Mouse (Mus musculus) intestine, embryonic 14.5 days (tissue): ENCODE measurements around the gene Ceacam1. TPM values are rescaled to one million over a fixed set of nuclear protein-coding genes. Genes with fewer than 3 reads are reported as not detected.
"Not testable (repeated sequence)": the region's sequence is repeated elsewhere in the genome, so short reads cannot be mapped to it uniquely, and the experiment has no call there.

Experiments
- ATAC-seq: fragments of 200-750 bp; cut with Nextera tagmentation; replicated peaks from 2 replicates; pipeline ENCODE4 v1.8.0; 2017; ENCODE audit warnings: low read depth, moderate number of reproducible peaks, moderate TSS enrichment, moderate library complexity; ENCODE audit not compliant: low FRiP score, low TSS enrichment
- DNase-seq: peaks from one replicate; pipeline ENCODE4 v3.0.0-alpha.2; 2018; ENCODE audit warnings: low spot score
- H3K27ac ChIP-seq: fragments of 300-500 bp; sonication (generic); 2 replicates; pipeline ENCODE4 v1.5.1; 2014; ENCODE audit warnings: low read depth, mild to moderate bottlenecking, control low read depth
- H3K27me3 ChIP-seq: fragments of 300-500 bp; sonication (generic); replicated peaks from 2 replicates; pipeline ENCODE4 v1.6.1; 2014; ENCODE audit warnings: low read length, control low read depth; ENCODE audit not compliant: control insufficient read depth, insufficient read depth
- H3K36me3 ChIP-seq: fragments of 300-500 bp; sonication (generic); 2 replicates; pipeline ENCODE4 v1.6.1; 2014; ENCODE audit warnings: low read length, control low read depth; ENCODE audit not compliant: control insufficient read depth, insufficient read depth
- H3K4me1 ChIP-seq: fragments of 300-500 bp; sonication (generic); replicated peaks from 2 replicates; pipeline ENCODE4 v1.6.1; 2014; ENCODE audit warnings: low read length, control low read depth, mixed read lengths; ENCODE audit not compliant: control insufficient read depth, insufficient read depth
- H3K4me2 ChIP-seq: fragments of 300-500 bp; sonication (generic); 2 replicates; pipeline ENCODE4 v1.6.1; 2014; ENCODE audit warnings: low read length
- H3K4me3 ChIP-seq: fragments of 300-500 bp; sonication (generic); 2 replicates; pipeline ENCODE4 v1.5.1; 2014; ENCODE audit warnings: low read depth, low read length, control low read depth, mixed read lengths
- H3K9ac ChIP-seq: fragments of 300-500 bp; sonication (generic); 2 replicates; pipeline ENCODE4 v1.6.1; 2014; ENCODE audit warnings: mild to moderate bottlenecking, low read length
- H3K9me3 ChIP-seq: fragments of 300-500 bp; sonication (generic); 2 replicates; pipeline ENCODE4 v1.6.1; 2016; ENCODE audit warnings: low read length, control low read depth; ENCODE audit not compliant: control insufficient read depth
- WGBS: fragments of 180-500 bp; shearing (Covaris S2); extraction: QIAGEN DNeasy Blood & Tissue Kit; methylation state at CpG from one replicate; pipeline ENCODE4 v1.1.7; 2014; 5-methylcytosine and 5-hydroxymethylcytosine counted together
- polyA plus RNA-seq: library from polyadenylated mRNA; unstranded; fragments of >200 nt; fragmentation: Nextera tagmentation; extraction: Ambion mirVana; gene quantifications from 2 replicates; pipeline ENCODE4 v1.2.1, GENCODE M21; 2014

Gene Ceacam1
- polyA plus RNA-seq, 1 experiment from 2014 or later: 12.0 TPM

DNA sequence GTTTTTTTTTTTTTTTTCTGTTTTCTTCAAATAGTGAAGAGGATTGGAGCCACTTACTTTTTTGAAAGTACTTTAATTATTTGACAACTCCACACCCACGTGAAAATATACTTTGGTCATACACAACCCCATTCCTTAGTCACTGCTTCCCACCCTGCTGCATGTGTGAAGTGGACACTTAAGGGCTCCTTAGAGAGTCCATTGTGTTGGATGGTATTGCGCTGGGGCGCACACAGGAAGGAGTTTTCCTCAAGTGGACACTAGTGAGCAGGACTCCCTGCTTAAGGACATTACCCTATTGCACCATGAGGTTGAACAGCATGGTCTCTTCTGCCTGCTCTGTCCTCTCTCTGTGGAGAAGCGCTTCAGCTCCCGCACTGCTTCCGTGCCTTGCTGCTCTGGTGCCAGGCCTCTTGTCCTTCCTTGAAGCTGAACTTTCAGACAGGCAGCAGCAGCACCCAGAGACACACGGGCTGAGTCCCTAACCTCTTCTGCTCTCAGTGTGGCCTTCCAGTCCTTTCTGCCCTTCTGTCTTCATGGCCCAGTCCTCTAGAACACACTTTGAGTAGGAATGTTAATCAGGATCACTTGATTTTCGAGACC is 5.8 kb upstream of the Ceacam1 start:
- no peak for ATAC-seq
- WGBS: 83% methylated on average over 8 of the region's 8 CpGs

DNA sequence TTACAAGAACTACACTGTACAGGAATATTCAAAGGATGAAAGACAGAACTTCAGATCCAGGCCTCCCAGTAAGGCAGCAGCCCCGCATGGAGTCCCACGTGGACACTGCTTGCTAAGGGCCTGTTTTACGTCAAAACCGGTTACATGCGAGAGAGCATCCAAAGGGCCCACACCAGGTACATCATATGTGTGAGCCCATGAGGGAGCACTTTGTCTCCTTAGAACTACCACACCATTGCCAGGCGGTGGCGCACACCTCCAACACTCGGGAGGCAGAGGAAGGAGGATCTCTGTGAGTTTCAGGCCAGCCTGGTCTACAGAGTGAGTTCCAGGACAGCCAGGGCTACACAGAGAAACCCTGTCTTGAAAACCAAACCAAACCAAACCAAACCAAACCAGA is 3.4 kb upstream of the Ceacam1 start:
- H3K27me3 ChIP-seq, H3K4me2 ChIP-seq, H3K9me3 ChIP-seq, DNase-seq, H3K4me1 ChIP-seq, H3K4me3 ChIP-seq, ATAC-seq, H3K27ac ChIP-seq, H3K36me3 ChIP-seq, H3K9ac ChIP-seq: not testable (repeated sequence)
- 46% methylated on average over 8 of the region's 8 CpGs for WGBS

More for the DNA sequence above, 5.8 kb upstream of the Ceacam1 start:
- H3K9me3 ChIP-seq: no peaks in the 10 kb centered on the region
- no peak for DNase-seq
- H3K4me2 ChIP-seq: no peak overlapping the region
- no peak overlapping the region for H3K4me3 ChIP-seq
- no peaks in the 10 kb centered on the region for H3K27me3 ChIP-seq
- no peak overlapping the region for H3K27ac ChIP-seq
- H3K9ac ChIP-seq: no peak overlapping the region
- no peaks in the 10 kb centered on the region for H3K4me1 ChIP-seq
- H3K36me3 ChIP-seq: no peaks in the 10 kb centered on the region

DNA sequence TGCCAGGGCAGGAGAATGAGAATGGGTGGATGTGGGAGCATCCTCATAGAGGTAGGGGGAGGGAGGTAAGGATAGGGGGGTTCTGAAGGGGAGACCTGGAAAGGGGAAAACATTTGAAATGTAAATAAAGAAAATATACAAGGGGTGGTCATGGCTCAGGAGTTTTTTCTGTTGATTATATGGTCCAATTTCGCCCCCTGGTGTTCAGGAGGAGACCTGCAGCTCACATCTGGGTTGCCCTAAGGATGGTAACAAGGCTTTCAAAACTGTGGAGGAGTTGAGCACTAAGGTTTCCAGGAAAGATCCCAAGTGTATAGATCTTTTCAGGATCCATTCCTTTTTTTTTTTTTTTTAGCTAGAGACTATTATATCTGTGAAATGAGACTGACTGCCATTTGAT is 2.0 kb upstream of the Ceacam1 start:
- no peaks in the 10 kb centered on the region for H3K9me3 ChIP-seq
- H3K27ac ChIP-seq: no peak overlapping the region
- no peaks in the 10 kb centered on the region for H3K36me3 ChIP-seq
- H3K27me3 ChIP-seq: no peaks in the 10 kb centered on the region
- DNase-seq (no peak), ATAC-seq (no peak)
- no peak overlapping the region for H3K4me3 ChIP-seq
- WGBS: 0% methylated on average over 1 of the region's 1 CpGs
- no peak overlapping the region for H3K9ac ChIP-seq
- H3K4me1 ChIP-seq: no peaks in the 10 kb centered on the region
- no peak overlapping the region for H3K4me2 ChIP-seq

DNA sequence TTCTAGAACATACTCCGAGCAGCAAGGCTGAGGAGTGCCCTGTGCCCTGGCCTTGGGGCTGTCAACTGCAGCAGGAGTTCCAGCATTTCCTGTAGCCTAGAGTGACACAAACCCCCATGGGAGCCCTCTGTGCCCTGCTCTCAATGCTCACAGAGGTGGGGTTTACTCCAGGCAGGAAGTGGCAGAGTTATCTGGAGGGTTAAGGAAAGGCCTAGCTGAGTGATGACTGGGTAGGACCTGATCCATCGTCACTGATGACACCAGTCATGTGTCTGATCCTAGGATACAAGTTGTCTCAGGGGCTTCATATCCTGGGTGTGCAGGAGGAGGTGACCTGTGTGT is 320 bp upstream of the Ceacam1 start:
- not testable (repeated sequence) for H3K36me3 ChIP-seq, H3K9ac ChIP-seq, H3K9me3 ChIP-seq, H3K4me1 ChIP-seq, ATAC-seq, H3K4me2 ChIP-seq, H3K4me3 ChIP-seq, H3K27me3 ChIP-seq, H3K27ac ChIP-seq, DNase-seq
- 58% methylated on average over 1 of the region's 2 CpGs for WGBS

DNA sequence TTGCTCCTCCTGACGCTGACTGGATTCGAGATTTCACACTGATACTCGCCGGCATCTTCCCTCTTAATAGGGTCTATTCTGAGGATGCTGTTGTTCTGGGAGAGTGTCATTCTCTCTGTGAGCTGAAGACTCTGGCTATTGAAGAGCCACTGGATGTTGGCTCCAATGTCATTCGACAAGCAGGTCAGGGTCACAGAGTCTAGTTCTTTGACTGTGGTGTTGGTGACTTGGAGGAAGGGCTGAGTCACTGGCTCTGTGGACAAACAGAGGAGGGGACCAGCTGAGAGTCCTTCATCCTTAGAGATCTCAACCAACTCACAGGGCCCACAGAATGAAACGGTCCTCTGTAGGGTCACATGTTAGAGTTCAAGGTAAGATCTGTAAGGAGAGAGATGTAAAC is 5.6 kb downstream of the Ceacam1 start:
- not testable (repeated sequence) for H3K27me3 ChIP-seq, DNase-seq, H3K27ac ChIP-seq, H3K4me1 ChIP-seq, ATAC-seq, H3K9me3 ChIP-seq, H3K9ac ChIP-seq, H3K4me2 ChIP-seq, H3K4me3 ChIP-seq, H3K36me3 ChIP-seq
- WGBS: 88% methylated on average over 6 of the region's 6 CpGs

DNA sequence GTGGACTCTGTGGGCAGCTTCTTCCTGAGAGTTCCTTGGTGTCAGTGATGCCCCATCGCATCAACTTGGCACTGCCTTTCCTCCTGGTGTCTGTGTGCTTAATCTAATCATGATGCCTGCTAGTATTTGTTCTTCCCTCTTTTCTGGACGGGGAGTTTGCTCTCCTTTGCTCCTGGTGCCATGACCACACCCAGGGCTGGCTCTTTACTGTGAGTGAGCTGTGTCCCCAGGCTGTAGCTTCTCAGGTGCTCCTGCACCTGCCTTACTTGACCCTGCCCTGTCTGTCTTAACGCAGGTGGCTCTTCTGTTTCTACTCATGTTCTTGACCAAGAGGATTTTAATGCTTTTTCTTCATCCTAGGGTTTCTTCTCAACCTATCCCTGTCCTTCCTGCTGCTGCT is 11.8 kb downstream of the Ceacam1 start:
- not testable (repeated sequence) for H3K27ac ChIP-seq, H3K4me1 ChIP-seq, H3K36me3 ChIP-seq, ATAC-seq, H3K4me2 ChIP-seq, DNase-seq, H3K9me3 ChIP-seq, H3K27me3 ChIP-seq, H3K4me3 ChIP-seq, H3K9ac ChIP-seq
- 70% methylated on average over 3 of the region's 3 CpGs for WGBS

DNA sequence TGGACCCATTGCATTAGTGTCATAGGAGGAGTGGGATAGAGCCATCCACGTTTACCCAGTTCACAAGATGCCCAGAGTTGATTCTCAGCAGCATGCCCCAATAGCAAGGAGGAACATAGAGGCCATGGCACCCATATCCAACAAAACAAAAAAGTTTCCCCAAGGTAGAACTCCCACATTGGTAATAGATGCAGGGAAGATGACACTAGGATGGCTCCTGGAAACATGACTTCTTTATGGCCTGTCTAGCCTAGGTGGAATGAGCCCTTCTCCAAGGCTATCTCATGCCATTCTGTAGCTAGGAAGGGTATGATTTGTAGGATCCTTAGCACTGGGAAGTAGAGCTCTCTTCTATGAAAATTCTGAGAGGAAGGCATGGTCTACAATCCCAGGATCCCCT is 12.4 kb downstream of the Ceacam1 start:
- no peaks in the 10 kb centered on the region for H3K27me3 ChIP-seq
- no peak overlapping the region for H3K9ac ChIP-seq
- H3K4me2 ChIP-seq: no peak overlapping the region
- DNase-seq: no peak
- no peak overlapping the region for H3K27ac ChIP-seq
- no peak for ATAC-seq
- no peaks in the 10 kb centered on the region for H3K9me3 ChIP-seq
- no peaks in the 10 kb centered on the region for H3K4me1 ChIP-seq
- H3K4me3 ChIP-seq: no peak overlapping the region
- 85% methylated on average over 1 of the region's 1 CpGs for WGBS
- H3K36me3 ChIP-seq: no peaks in the 10 kb centered on the region

DNA sequence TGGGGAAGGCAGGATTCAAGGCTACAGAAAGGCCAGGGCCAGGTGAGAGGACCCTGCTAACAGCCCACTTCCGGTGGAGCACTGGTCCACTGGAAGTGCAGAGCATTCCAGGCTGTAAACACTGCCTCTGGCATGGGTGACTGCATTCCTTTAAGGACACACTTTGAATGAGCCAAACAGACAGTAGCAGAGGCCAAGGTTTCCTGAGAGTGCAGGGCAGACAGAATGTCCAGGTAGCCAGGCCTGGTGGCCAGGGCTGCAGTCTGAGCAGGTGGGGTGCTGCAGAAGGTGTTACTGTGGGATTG is 15.4 kb downstream of the Ceacam1 start:
- not testable (repeated sequence) for H3K4me3 ChIP-seq, H3K27me3 ChIP-seq, ATAC-seq, H3K4me2 ChIP-seq, H3K9me3 ChIP-seq, H3K27ac ChIP-seq, H3K36me3 ChIP-seq, DNase-seq, H3K4me1 ChIP-seq, H3K9ac ChIP-seq
- no CpG with 5 or more reads among the region's 1 CpGs for WGBS

DNA sequence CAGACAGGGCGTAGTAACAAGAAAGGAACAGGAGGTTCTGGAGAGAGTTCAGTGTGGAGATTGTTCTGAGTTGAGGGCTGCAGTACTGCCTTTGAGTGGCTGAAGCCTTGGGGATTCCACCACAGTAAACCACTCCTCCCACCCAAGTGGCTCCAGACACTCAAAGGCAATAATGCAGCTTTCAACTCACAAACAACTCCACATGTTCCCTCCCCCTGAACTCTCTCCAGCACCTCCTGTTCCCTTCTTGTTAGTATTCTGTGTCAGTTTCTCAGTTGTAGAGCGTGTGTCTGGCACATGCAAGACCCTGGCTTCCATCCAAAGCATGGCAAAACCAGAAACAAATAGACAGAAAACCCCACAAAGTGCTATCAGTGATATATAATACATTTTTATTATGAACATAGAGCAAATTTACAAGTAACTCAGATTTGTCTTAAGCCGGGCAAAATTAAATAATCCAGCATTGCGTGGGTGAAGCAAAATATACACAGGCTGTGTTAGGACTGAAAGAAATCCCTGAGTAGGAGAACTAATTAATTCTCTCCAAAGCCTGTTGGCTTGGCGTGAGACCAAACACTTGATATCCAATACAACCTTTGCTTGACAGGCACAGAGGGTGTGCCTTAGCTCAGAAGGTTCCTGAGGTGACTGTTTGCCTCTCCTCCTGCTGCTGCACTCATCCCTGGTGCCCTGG is 15.9 kb downstream of the Ceacam1 start:
- not testable (repeated sequence) for H3K27me3 ChIP-seq, H3K27ac ChIP-seq, H3K4me1 ChIP-seq, ATAC-seq, H3K4me2 ChIP-seq, H3K4me3 ChIP-seq, H3K9me3 ChIP-seq, H3K36me3 ChIP-seq, H3K9ac ChIP-seq, DNase-seq
- 53% methylated on average over 4 of the region's 5 CpGs for WGBS
